Mouse (Mus musculus): ENCODE results near the gene D7Ertd443e.

The D7Ertd443e gene

GRCm38 (mm10) chr7:134385561-134385960 lies at the start of gene D7Ertd443e:
D7Ertd443e (minus strand) TSS chr7:134385661.
- no peak for DNase-seq (ENCODE audit: low spot score)

GRCm38 (mm10) chr7:134431681-134432080 lies 46.2 kb upstream of the D7Ertd443e start:
- no peak for DNase-seq (ENCODE audit: low spot score)

DNA sequence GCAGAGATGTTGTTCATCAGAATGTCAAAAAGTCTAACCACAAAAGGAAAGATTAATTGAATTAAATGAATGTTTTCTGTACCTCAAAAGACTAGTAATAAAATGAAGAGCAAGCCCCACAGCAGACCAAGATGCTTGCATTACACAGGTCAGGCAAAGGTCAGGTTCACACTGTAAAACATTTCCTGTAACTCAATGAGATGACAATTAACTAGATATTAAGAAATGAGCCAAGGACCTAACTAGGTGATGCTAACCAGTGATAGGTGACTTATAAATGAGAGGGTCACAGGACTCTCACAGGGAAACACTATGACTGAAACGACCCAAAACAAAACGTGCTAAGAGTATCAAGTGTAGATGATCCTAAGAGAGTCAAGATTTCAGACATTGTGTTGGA lies 43.2 kb upstream of the D7Ertd443e start:
- no peak for DNase-seq (ENCODE audit: low spot score)

- DNase-seq (ENCODE audit: low spot score): no peak
These were observed 29.6 kb upstream of the D7Ertd443e start for GRCm38 (mm10) chr7:134415014-134415413.

GRCm38 (mm10) chr7:134414005-134414690 lies 28.7 kb upstream of the D7Ertd443e start:
- DNase-seq (ENCODE audit: low spot score): no peak

- no peak for DNase-seq (ENCODE audit: low spot score)
These were observed 23.2 kb upstream of the D7Ertd443e start for GRCm38 (mm10) chr7:134408641-134409040.

DNA sequence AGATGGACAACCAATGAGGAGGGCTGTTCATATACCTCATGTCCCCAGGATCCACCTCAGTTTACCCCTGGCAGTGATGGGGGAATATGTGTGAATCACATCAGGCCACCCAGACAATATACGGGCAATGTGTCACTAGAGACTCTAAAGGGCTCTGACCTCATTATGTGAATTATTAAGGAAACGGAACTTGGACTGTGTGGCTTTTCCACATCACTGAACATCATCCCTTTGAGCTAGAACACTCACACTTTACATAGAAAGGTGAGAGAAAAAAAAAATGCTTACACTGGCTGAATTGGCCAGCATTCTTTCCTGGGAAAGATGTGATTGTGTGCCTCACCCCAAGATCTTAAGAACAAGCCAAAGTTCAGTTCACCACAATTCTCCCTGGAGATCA lies 15.3 kb upstream of the D7Ertd443e start:
- no peak for DNase-seq (ENCODE audit: low spot score)

GRCm38 (mm10) chr7:134396769-134397168 lies 11.3 kb upstream of the D7Ertd443e start:
- DNase-seq (ENCODE audit: low spot score): no peak

- DNase-seq (ENCODE audit: low spot score): no peak
These were observed 2.7 kb downstream of the D7Ertd443e start for GRCm38 (mm10) chr7:134382791-134383190.

DNA sequence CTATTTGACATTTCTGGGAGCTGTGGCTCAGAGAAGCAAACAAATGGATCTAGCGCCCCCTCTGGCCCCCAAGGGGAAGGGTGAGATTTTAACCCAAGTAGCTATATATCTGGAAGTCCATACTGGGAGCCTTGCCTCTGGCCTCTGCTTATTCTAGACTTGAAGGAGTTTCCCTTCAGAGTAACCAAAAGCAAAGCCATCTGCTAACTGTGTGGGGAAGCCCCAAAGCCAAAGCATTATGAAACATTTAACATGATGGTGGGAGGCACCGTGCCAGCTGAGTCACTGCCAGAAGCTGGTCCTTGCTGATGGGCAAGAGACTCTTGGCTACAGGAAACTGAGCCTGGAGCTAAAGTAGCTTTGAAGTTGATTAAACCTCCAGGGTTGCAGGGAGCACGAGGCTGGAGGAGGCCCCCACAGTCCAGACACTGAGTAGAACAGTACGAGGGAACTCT lies 4.0 kb downstream of the D7Ertd443e start:
- peak; percentile 36 for DNase-seq (ENCODE audit: low spot score)

GRCm38 (mm10) chr7:134378273-134378672 lies 7.2 kb downstream of the D7Ertd443e start:
- no peak for DNase-seq (ENCODE audit: low spot score)

GRCm38 (mm10) chr7:134376786-134377185 lies 8.7 kb downstream of the D7Ertd443e start:
- no peak for DNase-seq (ENCODE audit: low spot score)

GRCm38 (mm10) chr7:134372276-134372675 lies 13.2 kb downstream of the D7Ertd443e start:
- DNase-seq (ENCODE audit: low spot score): no peak

GRCm38 (mm10) chr7:134369241-134369640 lies 16.2 kb downstream of the D7Ertd443e start:
- DNase-seq (ENCODE audit: low spot score): no peak

DNA sequence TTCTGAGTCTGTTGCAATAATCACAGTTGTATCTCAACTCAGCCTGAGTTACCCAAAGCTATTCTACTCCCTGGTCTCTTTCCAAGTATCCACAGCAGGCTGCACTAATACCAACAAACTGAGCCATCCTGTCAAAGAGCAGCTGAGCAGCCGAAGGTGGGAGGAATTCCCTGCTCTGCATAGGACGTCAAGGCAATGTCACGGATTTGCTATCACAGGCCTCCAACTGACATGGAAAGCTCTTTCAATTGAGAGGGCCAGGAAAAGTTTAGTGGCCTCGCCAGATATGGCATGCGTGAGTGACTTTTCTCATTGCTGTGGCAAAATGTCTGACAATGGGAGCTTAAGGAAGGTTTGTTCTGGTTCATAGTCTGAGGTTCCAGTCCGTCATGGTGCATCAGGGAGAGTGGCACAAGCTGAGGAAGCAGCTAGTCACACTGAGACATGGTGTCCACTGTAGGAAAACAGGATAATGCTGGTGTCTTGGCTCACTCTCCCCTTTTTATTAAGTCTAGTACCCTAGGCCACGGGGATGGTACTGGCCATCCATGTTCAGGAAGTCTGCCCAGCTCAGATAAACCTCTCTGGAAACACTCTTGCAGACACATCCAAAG lies 23.1 kb downstream of the D7Ertd443e start:
- DNase-seq (ENCODE audit: low spot score): no peak

GRCm38 (mm10) chr7:134348825-134349224 lies 36.6 kb downstream of the D7Ertd443e start:
- peak; percentile 54 for DNase-seq (ENCODE audit: low spot score)

GRCm38 (mm10) chr7:134342202-134342601 lies 43.3 kb downstream of the D7Ertd443e start:
- DNase-seq (ENCODE audit: low spot score): no peak

- no peak for DNase-seq (ENCODE audit: low spot score)
These were observed 49.5 kb downstream of the D7Ertd443e start for GRCm38 (mm10) chr7:134335951-134336350.

GRCm38 (mm10) chr7:134320979-134321378 lies 64.5 kb downstream of the D7Ertd443e start:
- peak; percentile 7 for DNase-seq (ENCODE audit: low spot score)

- no peak for DNase-seq (ENCODE audit: low spot score)
These were observed 83.4 kb downstream of the D7Ertd443e start for GRCm38 (mm10) chr7:134302084-134302483.

- no peak for DNase-seq (ENCODE audit: low spot score)
These were observed 84.2 kb downstream of the D7Ertd443e start for GRCm38 (mm10) chr7:134301285-134301684.

- DNase-seq (ENCODE audit: low spot score): no peak
These were observed 92.7 kb downstream of the D7Ertd443e start for GRCm38 (mm10) chr7:134292750-134293149.

DNA sequence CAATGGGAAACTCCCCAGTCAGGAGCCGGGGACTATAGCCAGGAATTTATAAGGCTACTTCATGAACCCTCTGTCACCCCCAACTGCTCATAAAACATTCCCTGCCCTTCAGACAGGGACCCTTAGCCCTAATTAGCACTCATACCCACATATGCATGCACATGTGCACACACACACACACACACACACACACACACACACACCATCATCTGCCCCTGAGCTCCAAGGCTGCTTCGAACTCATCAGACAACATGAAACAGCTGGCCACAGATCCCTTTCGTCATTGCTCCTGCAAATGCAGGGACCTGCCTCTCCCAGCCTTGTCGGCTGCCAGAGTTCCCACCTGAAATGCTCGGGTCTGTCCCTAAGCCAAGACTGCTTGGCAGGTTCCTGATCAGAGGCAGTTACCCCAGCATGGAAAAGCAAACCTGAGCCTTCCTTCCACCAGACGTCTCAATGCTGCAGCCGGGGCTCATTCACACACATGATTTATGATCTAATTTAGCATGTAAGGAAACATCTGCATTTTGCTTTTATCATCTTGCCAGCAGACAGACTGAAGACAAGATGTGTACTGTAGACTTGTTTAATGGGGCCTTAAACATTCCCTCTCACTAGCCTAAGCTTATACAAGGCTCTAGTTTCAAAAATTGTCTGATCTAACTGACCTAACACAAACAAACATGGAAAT lies 95.7 kb downstream of the D7Ertd443e start:
- DNase-seq (ENCODE audit: low spot score): peak; percentile 23
